Mouse (Mus musculus): Measurements from ENCODE around the gene Fpr1.

DNA sequence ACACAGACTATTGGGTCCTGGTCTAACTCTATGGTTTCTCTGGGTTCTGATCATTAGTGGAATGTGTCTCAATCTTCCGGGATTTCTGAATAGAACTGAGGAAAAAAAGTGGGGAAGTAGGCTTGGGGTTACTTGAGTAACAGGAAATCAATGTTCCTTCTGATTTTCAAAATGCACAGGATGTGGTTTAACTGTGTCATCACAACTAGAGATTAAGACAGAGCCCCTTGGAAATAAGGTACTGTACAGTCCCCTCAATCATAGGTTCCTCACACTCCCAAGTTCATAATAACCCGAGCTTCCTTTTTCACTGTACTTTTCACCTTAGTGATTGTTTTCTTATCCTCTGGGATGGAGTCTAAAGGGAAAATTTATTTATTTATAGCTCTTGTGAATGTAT, 12.0 kb downstream of the Fpr1 start:
- no peak for TF ChIP-seq HCFC1 (IDR thresholded peaks at IDR 0.05; ENCODE audit: low read depth, low read length)
- TF ChIP-seq MYC (IDR thresholded peaks at IDR 0.05; ENCODE audit: low read depth, low read length), result no peak
- TF ChIP-seq KAT2A (conservative IDR thresholded peaks at IDR 0.05; ENCODE audit: low read depth, low read length), result no peak
- TF ChIP-seq CHD2 (IDR thresholded peaks at IDR 0.05; ENCODE audit: low read length), result no peak
- TF ChIP-seq ZC3H11A (IDR thresholded peaks at IDR 0.05; ENCODE audit: low read depth, low read length), result no peak
- TF ChIP-seq POLR2AphosphoS2 (IDR thresholded peaks at IDR 0.05; ENCODE audit: low read length), result no peak
- TF ChIP-seq GABPA (IDR thresholded peaks at IDR 0.05; ENCODE audit: low read depth, low read length), result no peak
- no peak for TF ChIP-seq ETS1 (IDR thresholded peaks at IDR 0.05; ENCODE audit: low read depth, low read length)
- no peak for TF ChIP-seq TAL1 (IDR thresholded peaks at IDR 0.05; ENCODE audit: low read length)
